Mouse (Mus musculus) frontal cortex, postnatal 10 days (tissue): Measurements from ENCODE around the gene Ino80.
A peak's percentile ranks its signal among the peaks of the same experiment; 100 is the strongest.

ENCODE experiments used
- DNase-seq, 2 experiments: peaks; one replicate each; pipeline ENCODE4 v3.0.0; 2022; ENCODE audit warnings: low spot score in 2 of 2, mixed read lengths in 1 of 2

Gene Ino80

DNA sequence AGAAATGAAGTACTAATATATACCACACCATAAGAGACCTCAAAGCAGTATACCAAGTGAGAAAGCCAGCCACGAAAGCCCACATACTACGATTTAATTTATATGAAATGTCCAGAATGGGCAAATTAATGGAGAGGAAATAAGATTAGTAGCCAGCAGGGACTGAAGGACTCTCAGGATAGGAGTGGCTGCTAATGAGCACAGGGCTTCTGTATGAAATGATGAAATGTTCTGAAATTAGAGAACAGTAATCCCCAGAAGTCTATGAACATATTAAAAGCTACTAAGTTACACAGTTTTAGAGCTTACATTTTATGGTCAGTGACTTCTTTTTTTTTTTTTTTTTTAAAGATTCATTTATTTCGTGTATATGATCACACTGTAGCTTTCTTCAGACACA, 22.9 kb downstream of the Ino80 start:
- DNase-seq, result no peak

- DNase-seq, result peak in 1 of 2 experiments; percentile 8
These were observed 40.5 kb downstream of the Ino80 start for GRCm38 (mm10) chr2:119436988-119437387.

- DNase-seq, result no peak
These were observed 41.0 kb downstream of the Ino80 start for GRCm38 (mm10) chr2:119436467-119436866.

DNA sequence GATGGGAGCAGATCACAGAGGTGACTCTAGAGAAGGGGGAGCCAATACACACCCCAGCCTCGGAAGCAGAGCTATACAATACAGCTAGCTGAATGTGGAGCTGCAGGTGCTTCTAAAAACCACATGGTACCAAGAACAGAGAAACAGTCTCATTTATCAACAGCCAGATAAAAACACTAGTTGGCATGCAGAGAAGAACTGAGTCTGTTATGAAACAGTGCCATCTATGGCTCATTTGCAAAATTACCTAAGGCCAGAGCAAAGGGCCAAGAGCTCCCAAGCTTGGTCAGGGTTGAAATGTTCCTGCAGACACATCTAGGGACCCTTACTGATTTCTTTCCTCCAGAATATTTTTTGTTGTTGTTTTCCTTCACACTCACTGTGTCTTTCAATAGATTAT, 63.7 kb downstream of the Ino80 start:
- DNase-seq, result peak in 1 of 2 experiments; percentile 8

DNA sequence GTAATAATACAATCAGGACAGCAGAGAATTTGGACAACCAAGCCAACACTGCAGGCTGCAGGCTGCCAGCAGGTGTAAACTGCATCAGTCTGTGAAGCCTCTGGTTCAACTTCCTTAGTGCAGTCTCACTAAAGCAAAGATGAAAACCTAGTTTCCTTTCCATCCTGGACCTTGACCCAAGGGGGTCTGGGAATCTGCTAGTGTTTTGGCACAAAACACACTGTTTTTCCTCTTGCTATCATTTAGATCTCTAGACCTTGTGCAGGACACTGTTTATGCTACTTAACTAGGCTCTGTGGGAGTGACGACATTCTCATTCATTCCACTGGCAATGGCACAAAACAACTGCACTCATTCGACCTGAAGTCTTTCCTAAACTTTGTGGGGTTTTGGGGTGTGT, 65.8 kb downstream of the Ino80 start:
- no peak for DNase-seq

GRCm38 (mm10) chr2:119411016-119411415, 66.5 kb downstream of the Ino80 start:
- no peak for DNase-seq

DNA sequence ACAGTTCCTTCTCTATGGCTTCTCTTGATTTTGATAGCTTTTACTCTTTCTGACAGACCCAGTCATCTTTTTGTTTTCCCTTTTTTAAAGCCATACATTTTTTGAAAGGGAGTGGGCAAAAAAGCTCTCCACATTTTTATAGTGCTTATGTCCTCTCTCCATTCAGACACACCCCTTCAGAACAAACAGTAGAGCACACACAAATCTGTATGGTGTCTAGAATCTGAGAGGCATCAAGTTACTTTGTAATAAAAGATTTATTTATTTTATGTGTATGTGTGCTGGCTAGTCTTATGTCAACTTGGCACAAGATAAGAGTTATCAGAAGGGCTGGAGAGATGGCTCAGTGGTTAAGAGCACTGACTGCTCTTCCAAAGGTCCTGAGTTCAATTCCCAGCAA, 68.8 kb downstream of the Ino80 start:
- DNase-seq, result no peak

GRCm38 (mm10) chr2:119408278-119408677, 69.2 kb downstream of the Ino80 start:
- DNase-seq, result peak in 1 of 2 experiments; percentile 8

- DNase-seq, result no peak
These were observed 78.2 kb downstream of the Ino80 start for GRCm38 (mm10) chr2:119399313-119399712.

GRCm38 (mm10) chr2:119398665-119399064, 78.8 kb downstream of the Ino80 start:
- no peak for DNase-seq

DNA sequence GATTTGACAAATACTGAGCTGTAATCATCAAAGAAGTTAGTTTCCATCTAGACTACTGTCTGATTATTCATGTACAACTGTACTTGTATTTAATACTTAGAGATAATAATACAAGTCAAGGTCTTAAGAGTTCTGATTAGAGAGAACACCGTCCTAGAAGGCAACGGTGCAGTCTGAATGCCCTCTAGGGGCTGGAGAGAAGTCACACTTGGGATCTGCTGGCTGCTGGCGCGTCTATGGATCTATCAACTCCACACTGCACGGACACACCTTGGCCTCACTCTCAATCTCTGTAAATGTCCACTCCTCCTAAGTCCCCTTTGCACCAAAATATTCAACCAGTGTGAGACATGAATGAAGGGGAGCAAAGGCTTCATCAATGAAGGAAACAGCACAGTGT, 79.2 kb downstream of the Ino80 start:
- no peak for DNase-seq

GRCm38 (mm10) chr2:119389992-119390391, 87.5 kb downstream of the Ino80 start:
- no peak for DNase-seq

DNA sequence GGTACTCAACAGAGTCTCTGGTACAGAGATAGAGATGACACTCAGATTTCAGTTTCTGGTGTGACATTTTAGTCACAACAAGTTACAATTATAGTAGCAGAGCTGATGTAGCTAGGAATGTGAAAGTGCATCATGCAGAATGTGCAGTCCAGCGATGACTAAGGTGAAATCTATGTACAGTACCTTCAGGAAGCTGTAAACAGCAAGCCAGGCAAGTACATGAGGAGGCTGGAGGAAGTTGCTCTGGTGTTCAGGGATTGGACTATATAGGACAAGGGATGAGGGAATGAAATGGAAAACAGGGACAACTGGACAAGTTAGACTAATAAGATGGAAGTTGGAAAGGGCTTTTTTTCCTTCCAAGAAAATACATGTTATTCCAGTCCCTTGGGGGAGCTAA, 89.2 kb downstream of the Ino80 start:
- no peak for DNase-seq

DNA sequence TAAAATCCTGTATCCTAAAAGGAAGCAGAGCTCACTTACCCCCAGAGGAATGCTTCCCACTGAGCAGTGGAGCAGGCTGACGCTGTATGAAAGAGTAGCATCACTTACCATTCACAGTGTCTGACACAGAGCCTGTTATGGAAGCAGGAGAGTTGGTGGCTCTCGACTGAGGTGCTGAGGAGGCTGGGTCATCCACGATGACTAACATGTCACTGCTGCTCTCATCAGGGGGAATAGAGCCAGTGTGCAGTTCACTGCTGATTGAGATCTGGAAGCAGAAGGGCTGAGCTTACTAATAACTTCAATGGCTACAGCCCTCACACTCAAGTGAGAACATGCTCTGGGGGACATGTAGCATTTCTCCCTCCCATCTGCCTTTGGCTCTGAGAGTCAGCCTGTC, 98.0 kb downstream of the Ino80 start:
- DNase-seq, result no peak

DNA sequence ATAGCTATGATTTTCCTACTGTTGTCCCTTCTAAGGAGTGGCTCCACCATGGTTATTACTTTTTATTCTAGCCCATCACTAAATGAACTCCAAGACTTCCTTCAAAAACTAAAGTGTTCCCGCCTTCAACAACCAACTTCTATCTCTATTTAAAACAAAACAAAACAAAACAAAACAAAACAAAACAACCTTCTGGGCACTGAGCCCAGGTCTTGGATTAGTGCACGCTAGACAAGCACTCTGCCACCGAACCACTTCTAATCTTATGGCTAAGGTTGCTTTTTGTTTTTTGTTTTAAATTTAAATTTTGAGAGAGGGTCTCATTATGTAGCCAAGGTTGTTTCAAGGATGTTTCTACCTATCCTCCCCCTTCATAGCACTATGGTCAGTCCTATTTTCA, 99.7 kb downstream of the Ino80 start:
- no peak for DNase-seq

DNA sequence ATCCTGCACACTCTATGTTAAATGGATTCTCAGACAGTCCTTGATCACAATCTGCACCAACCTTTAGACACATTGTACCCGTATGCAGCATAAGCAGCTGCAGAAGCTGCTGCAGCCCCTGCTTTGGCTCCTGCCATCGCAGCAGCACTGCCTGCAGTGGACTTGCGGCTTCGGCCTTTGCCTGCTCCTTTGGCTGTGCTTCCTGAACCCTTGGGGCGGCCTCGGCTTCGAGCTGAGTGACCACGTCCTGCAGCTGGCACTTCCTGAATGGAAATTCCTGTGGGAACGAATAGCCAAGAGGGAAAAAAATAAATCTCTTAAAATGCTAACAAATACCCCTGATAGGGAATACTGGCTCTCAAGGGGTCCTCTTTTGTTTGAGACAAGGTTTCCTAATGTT, 100.2 kb downstream of the Ino80 start:
- no peak for DNase-seq

DNA sequence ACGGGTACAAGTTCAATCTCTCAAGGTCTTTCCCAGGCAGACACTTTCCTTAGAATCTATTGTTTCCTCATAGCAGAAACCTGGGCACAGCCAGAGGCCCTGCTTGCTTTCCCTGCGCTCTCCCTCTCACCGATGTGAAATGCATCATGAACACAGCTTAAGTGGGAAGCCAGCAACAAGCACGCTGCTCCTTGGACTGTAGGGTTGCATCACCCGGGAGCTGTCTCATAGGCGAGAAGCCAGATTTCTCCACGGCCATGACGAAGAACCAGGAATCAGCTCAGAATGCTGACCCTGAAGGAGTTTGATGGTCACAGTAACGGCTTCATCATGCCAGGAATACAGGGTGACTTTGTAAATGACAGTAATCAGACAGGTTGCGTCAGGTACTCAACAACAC, 107.4 kb downstream of the Ino80 start:
- no peak for DNase-seq

DNA sequence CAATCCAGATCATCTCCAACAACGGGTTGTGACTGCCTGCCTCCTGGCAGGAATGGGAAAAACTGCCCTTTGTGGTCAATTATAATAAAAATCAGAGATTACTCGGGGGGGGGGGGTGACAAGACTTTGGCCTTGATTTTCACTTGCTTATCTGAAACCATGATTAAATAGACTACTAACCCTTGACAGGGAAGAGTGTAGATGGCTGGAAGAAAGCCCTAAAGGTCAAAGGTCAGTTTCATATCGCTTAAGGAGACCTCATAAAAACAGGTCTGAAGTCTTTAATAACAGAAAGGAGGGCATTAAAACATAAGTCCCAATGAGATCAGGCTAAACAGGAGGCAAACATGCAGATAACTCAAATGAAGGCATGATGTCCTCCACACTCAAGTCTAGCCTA, 110.1 kb downstream of the Ino80 start:
- no peak for DNase-seq

DNA sequence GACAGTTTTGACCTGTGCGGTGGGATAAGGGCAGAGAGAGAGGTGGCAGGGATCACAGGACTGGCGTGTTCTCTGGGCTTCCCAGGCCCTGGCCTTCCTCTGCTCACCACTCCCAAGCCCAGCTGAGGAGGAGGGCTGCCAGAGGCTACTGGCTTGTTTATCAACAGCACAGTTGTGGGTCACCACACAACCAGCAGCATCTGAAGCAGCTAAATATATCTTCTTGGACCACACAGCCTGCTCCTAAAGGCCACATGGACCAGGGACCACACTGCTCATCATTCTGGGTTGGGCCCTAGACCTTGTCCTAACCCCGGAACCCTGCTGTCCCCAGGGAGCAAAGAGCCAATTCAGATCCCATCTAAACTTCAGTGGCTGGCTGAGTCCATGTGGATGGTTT, 112.5 kb downstream of the Ino80 start:
- DNase-seq, result no peak

DNA sequence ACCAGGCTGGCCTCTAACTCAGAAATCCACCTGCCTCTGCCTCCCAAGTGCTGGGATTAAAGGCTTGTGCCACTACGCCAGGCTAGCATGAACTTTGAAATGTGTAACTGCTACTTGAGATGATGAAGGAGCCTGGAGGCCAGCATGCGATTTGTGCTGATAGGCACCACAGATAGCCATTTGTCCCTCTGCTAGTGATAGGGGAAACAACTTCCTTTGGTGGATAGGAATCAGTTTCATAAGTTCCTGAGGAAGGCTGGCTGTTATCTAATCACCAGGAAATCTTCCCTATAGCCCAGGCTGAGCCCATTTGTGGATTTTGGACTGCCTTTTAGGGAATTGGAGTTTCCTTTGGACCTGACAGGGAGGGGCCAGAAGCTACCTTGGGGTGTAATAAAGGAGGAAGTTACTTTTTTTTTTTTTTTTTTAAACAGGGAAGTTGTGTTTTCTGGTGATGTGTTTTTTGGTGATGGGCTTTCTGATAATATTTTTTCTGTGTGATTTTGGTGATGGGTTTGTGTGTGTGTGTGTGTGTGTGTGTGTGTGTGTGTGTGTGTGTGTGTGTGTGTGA, 117.7 kb downstream of the Ino80 start:
- no peak for DNase-seq

DNA sequence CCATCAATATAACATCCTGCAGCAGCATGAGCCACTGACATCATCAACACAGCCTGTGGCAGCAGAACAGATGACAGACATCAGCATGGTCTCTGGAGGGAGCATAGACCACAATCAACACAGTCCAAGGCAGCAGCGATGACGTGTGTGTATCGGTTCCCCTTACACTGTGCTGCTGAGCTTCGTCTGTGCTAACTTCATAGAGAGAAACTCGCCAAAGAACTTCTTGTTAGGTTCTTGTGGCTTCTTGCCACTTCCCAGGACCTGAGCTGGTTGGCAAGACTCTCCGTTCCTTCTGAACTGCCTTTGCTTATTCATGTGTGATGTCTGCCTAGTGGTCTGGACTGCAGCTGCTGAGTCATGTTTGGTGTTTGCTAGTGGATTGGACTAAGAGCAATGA, 119.2 kb downstream of the Ino80 start:
- DNase-seq, result no peak

DNA sequence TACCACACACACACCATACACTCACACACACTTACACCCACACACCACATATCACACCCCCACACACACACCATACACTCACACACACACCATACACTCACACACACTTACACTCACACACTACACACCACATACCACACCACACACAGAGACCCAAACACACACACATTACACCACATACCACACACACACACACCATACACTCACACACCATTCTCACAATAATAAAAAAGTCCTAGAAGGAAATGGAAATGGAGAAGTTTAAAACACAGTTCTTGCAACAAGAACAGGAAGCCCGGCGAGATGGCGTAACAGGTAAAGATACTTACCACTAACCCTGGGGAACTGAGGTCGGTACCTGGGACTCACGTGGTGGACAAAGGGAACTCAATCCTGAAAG, 120.7 kb downstream of the Ino80 start:
- no peak for DNase-seq

GRCm38 (mm10) chr2:119356310-119356709, 121.2 kb downstream of the Ino80 start:
- no peak for DNase-seq

DNA sequence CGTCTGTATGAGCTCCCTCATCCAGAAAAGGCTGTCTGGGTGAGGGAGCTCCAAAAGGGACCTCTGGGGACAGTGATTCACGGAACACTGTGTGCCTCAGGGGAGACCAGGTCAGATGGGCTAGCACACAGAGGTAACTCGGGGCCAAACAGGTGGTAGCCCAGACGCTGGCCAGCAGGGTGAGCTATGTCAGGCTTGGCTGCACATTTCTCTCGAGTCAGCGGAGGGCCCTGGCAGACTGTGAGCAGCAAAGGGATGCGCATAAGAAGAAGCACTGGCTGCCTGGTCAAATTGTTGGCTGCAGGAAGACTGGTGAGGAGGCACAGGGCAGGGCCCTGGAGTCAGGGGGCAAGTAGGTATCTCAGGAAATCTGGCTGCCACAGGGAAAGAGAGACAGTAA, 121.8 kb downstream of the Ino80 start:
- DNase-seq, result no peak

DNA sequence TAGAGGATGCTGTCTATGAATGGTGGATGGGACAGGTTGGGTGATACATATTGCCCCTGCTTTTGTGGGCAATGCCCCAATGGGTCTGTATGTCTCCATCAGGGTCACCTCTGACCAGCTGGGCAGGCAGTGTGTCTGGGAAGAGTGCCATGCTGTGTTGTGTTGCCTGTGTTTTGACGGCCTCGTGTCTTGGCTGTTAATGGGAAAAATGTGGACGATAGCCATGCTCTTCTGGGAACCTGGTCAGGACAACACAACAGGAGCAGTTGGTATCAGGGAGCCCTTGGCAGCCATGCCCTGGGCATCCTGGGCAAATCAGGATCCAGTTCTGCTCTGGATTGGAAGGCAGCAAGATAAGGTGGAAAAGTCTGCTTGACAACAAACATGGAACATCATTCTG, 122.4 kb downstream of the Ino80 start:
- no peak for DNase-seq
